Mouse (Mus musculus) thymus, postnatal 25 days (tissue): ENCODE measurements around the gene Matn3.

Source experiments
- DNase-seq: peaks from one replicate; pipeline ENCODE4 v3.0.0; 2022

Matn3 gene

DNA sequence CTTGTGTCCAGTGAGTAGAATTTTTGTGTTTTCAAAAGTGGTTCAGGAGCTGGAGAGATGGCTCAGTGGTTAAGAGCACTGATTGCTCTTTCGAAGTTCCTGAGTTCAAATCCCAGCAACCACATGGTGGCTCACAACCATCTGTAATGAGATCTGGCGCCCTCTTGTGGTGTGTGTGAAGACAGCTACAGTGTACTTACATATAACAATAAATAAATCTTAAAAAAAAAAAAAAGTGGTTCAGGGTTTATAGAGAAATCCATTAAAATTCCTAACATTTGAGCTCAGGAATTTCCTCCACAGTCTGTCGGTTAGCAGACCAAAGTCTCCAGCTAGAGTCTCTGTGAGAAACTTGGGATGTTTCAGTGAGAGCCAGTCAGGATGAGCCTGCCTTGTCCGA, 11.5 kb upstream of the Matn3 start:
- peak; percentile 32 for DNase-seq

DNA sequence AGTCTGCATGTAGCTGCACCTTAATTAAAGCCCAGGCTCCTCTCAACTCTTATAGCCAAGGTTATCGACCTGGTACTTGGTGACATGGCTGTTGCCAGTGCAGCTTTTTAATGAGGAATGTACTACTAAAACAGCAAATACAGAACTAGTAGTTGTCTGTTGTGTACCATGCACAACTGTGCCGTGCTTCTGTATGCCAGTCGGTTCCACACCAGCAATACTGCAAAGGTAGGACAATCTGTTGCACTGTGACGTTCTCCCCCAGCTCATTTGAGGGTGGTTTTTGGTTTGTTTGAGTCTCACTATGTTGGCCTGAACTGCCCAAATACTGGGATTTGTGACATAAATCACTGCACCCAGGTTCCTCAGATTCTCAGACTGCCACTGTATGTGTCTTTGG, 8.2 kb upstream of the Matn3 start:
- no peak for DNase-seq

DNA sequence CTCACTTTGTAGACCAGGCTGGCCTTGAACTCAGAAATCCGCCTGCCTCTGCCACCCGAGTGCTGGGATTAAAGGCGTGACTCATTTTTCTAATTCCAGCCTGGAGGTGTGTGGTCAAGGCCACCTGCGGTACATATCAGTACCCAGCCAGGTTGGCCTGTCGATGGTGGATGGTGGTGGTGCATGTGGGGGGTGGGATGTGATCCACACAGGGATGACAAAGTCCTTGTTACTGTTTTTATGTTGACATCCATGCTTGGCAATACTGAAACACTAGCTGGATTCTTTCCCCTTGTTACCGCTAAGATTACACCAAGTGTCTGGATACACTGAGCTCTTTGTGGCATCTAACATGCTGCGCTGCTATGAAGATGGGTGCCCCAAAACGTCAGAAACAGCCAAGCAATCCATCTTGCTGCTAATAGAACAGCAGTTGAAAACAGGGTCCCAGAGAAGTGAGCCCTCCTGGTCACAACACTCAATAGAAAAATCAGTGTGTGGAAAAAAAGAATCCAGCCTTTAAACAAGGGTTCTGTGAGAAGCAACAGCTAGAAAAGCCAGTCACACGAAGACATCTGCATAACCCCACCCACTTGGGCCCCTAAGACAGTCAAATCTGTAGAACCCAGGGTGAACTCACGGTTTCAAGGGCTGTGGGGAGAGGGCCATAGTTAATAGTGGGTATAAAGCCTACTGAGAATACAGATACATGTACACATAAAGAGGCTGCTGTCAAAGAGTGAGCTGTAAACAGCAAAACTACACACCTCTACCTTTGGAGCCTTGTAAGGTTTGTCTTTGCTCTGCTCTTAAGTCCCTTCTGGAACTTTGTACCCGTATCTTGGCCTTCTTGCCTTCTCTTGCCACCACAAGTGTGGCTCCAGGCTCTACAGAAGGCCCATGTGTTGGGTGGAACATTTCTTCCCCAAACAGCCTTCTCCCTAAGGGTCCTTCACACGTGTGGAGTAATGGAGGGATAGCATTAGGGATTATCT, 7.4 kb upstream of the Matn3 start:
- no peak for DNase-seq

GRCm38 (mm10) chr12:8941131-8941615, 6.6 kb upstream of the Matn3 start:
- no peak for DNase-seq

DNA sequence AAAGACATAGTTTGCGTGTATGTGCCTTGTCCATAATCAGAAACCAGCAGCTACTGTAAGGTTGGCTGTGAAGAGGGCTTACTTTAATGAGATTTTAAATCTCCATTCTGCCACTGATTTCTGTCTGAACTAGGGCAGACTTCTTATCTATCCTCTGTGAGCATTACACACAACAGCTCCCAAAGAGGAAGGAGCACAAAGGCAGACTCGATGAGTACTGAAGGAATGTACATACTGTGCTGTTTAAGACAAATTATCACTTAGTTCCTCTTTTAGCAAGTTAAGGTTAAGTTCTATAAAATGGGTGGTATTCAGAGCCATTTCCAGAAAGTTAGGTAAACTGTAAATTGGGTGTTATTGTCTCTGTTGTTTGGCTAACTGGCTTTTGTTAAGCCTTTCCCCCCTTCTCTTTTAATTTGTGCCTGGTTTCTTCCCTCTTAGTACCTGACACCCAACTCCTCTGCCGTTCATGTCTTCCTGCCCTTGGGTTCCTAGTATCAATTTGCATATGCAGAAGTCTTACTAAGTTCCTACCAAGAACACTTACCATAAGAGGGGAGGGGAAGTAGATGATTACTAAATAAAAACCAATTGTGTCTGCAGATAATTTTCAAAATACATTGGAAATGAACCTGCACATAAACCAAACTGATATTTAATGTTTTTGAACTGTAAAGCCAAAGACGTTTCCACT, 5.9 kb upstream of the Matn3 start:
- no peak for DNase-seq

GRCm38 (mm10) chr12:8947163-8947562, 566 bp upstream of the Matn3 start:
- no peak for DNase-seq

DNA sequence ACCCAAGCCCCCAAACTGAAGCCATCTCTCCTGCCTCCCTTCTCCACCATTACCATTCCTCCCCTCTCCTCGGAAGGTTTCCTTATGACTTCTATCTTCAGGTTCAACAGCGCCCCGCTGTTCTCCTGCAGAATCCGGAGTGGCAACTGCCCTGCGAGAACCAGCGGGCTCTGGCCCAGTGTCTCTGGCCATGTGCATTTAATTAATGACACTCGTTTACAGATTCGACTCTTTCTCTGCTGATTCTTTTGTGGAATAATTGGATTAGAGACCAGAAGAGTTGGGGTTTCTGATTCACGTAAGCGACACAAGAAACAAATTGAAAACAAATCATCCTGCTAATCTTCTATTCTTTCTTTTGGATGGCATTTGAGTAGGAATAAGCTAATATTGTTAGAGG, 5.4 kb downstream of the Matn3 start:
- no peak for DNase-seq

GRCm38 (mm10) chr12:8954161-8954561, 6.4 kb downstream of the Matn3 start:
- no peak for DNase-seq

- no peak for DNase-seq
These were observed 14.0 kb downstream of the Matn3 start for GRCm38 (mm10) chr12:8961607-8962316.

DNA sequence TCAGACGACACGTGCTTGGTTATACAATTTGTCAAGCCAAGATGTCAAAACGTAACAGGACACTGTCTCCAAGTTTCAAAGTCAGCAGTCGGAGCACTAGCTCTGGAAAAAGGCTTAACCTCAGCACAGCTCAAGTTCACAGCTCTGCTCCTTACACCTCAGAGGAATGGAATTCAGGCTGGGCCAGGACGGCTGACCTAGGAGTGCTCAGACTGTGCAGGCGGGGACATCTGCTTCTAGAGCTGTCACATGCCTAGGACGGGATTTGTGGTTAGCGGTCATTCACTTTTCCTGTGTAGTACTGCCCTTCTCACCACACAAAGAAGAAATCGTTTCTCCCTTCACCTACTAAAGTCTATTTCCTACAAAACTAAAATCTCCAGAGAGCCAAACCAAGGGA, 22.1 kb downstream of the Matn3 start:
- no peak for DNase-seq

DNA sequence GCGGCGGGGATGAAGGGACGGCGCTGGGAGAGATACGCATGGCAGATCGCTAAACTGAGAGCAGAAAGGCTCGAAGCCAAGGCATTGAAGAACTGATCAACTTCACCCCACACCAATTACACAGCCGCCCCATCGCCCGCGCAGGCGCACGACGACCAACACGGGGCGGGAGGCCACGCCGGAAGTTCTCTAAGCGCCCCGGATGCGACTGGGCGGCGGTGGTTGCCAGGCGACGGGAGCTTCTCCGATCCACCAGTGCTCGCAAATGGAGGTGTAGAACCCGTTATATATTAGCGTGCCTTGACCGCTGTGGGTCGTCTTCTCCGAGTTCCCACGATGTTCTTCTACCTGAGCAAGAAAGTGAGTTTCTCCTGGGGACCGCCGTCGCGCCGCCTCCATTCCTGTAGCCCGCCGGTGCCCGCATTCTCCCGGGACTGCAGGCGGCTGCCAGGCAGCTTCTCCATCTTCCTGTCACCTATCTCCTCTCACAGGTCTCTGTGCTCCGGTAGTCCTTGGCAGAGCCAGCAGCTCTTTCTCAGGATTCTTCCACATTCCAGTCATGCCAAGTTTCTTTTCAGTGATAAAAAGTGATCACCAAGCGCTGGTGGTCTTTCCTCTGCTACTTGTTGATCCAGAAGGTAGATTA, 26.2 kb downstream of the Matn3 start, which contains the start of gene Wdr35:
Gene Wdr35, plus strand, starts transcription at position 73 of the 646 bp plus-strand sequence.
- peak; percentile 91 for DNase-seq

GRCm38 (mm10) chr12:8975076-8975475, 27.3 kb downstream of the Matn3 start:
- DNase-seq, result no peak

DNA sequence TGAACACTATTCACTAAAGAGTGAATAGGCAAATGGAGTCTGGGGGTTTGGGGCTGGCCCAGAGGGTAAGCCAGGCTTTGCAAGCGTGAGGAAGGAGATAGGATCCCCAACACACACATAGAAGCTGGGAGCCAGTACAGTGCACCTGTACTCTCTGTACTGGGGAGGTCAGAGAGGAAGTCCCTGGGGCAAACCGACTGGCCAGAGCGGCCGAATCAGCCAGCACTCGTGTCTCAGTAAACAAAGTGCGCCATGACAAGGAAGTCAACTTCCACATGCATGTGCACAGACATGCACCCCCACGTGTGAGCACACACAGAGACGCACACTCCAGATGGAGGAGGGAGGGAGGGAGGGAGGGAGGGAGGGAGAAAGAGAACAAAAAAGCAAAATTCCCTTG, 45.5 kb downstream of the Matn3 start:
- no peak for DNase-seq

DNA sequence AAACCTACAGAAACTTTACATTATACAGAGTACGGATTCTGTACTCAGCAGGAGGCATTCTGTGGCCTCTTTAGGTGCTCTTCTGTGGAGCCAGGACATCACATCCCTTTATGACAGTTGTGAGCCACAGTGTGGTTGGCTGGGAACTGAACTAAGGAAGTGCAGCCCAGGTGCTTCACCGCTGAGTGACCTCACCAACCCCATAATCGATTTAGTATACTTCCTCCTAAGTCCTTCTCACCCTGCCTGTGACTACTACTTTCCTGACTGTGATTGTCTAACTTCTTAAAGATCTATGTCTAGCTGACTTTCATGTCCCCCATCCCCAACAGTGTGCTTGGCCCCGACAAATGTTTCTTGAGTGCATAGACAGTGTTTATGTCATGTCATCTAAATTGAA, 50.6 kb downstream of the Matn3 start:
- DNase-seq, result no peak

DNA sequence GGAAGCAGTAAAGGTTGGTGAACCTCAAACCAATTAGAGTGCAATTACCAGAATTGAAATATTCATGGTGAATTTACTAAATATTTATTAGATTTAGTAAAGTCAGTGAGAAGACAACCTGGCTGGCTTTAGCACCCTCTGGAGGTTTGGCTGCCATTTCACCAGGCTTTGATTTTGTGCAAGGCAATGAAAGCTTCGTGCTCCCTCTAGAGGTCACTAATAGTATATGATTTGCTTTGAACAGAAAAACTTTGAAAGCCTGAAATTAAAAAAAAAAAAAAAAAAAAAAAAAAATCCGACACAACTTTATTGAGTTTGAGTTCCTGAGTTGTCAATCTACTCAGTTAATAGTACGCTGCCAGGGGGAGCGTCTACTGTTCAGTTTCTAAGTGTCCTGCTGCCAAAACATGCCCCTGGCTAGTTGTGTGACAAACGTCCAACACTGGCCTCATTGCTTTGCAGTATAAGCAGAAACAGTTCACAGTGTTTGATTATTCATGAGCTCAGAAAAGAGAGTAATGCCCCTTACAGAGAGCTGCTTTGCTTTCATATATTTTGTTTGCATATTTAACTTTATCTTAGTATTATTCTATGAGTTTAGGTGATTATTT, 54.4 kb downstream of the Matn3 start:
- peak; percentile 52 for DNase-seq

- no peak for DNase-seq
These were observed 59.4 kb downstream of the Matn3 start for GRCm38 (mm10) chr12:9007146-9007545.

DNA sequence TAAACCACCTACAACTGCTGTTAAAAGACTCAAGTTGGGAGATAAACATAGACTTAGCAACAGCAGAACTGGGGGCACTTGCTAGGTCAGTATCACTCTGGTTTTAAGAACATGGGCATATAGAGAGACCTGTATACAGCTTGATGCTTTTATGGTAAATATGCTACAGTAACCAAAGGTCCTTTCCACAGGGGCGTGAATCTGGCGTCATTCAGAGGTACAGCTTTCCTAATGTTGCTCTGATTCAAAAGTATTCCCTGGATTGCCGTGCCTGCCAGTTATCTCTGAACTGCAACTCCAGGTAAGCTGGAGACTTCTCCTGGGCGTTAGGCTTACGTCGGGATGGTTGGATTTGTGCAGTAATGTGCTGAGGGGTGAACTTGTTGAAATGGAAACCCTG, 60.1 kb downstream of the Matn3 start:
- no peak for DNase-seq

- DNase-seq, result no peak
These were observed 62.6 kb downstream of the Matn3 start for GRCm38 (mm10) chr12:9010311-9010710.

DNA sequence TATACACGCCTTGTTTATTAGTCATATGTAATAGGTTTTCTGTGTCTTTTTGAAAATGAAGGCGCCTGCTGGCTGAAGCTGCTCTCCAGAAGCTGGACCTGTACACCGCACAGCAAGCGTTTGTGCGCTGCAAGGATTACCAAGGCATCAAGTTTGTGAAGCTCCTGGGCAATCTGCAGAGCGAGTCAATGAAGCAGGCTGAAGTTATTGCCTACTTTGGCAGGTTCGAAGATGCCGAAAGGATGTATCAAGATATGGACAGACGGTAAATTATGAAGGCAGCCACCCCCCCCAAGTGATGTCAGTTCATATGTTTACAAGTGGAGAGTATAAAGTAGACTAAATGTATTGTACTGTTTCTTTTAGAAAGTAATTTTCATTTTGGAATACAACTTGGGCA, 68.6 kb downstream of the Matn3 start:
- DNase-seq, result no peak

DNA sequence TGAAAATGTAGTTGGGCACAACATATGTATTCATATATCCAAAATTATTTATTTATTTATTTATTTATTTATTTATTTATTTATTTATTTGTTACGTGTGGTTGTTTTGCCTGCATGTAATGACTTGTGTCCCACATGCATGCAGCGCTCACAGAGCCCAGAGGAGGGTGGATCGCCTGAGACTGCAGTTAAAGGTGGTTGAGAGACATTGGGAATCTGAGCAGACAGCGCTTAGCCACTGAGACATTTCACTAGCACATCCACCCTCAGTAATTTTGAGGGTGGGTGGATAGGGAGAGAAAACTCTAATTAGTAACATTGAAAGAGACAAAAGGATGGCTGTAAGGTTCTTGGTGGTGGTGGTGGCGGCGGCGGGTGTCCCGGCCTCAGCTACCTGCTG, 72.7 kb downstream of the Matn3 start:
- no peak for DNase-seq

DNA sequence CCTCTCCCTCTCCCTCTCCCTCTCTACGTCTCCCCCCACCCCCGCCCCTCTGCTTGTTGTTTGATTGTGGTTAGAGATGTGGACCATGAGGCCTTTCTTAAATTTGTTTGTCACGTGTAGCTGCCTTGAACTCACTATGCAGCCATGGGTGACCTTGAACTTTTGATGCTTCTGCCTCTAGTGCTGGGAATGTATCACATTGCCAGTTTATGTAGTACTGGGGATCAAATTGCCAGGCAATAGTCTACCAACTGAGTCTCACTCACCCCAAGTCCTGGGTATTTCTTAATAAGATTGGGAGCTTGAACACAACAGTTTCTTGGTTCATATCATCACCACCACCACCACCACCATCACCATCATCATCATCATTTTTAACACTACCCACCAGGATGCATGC, 73.3 kb downstream of the Matn3 start:
- no peak for DNase-seq
